Mouse (Mus musculus) hindbrain, embryonic 12.5 days (tissue): ENCODE data around the gene Ensa. TPM values are rescaled to one million over a fixed set of nuclear protein-coding genes. Genes with fewer than 3 reads are reported as not detected.
"Not testable (repeated sequence)": the region's sequence is repeated elsewhere in the genome, so short reads cannot be mapped to it uniquely, and the experiment has no call there.

ENCODE experiments used
- ATAC-seq: fragments of 200-750 bp; cut with Nextera tagmentation; 2 replicates; pipeline ENCODE4 v1.8.0; 2017; ENCODE audit warnings: moderate TSS enrichment; ENCODE audit not compliant: low FRiP score
- H3K27ac ChIP-seq: fragments of 300-500 bp; sonication (generic); 2 replicates; pipeline ENCODE4 v1.5.1; 2016; ENCODE audit warnings: mild to moderate bottlenecking
- H3K27me3 ChIP-seq: fragments of 300-500 bp; sonication (generic); 2 replicates; pipeline ENCODE4 v1.6.1; 2016; ENCODE audit warnings: mild to moderate bottlenecking
- H3K36me3 ChIP-seq: fragments of 300-500 bp; sonication (generic); 2 replicates; pipeline ENCODE4 v1.6.1; 2016; ENCODE audit warnings: mild to moderate bottlenecking
- H3K4me1 ChIP-seq: fragments of 300-500 bp; sonication (generic); 2 replicates; pipeline ENCODE4 v1.6.1; 2016
- H3K4me2 ChIP-seq: fragments of 300-500 bp; sonication (generic); replicated peaks from 2 replicates; pipeline ENCODE4 v1.6.1; 2016; ENCODE audit warnings: mild to moderate bottlenecking
- H3K4me3 ChIP-seq: fragments of 300-500 bp; sonication (generic); 2 replicates; pipeline ENCODE4 v1.5.1; 2016; ENCODE audit warnings: mild to moderate bottlenecking
- H3K9ac ChIP-seq: fragments of 300-500 bp; sonication (generic); 2 replicates; pipeline ENCODE4 v1.6.1; 2016; ENCODE audit warnings: mild to moderate bottlenecking, moderate library complexity
- H3K9me3 ChIP-seq: fragments of 300-500 bp; sonication (generic); replicated peaks from 2 replicates; pipeline ENCODE4 v1.6.1; 2016; ENCODE audit warnings: mild to moderate bottlenecking
- WGBS: fragments of 180-500 bp; shearing (Covaris S2); methylation state at CpG from one replicate; pipeline ENCODE4 v1.1.7; 2016; 5-methylcytosine and 5-hydroxymethylcytosine counted together
- polyA plus RNA-seq: library from polyadenylated mRNA; unstranded; fragments of >200 nt; fragmentation: Nextera tagmentation; extraction: Ambion mirVana; gene quantifications from 2 replicates; pipeline ENCODE4 v1.2.1, GENCODE M21; 2016

Ensa gene
- polyA plus RNA-seq, 1 experiment from 2014 or later: 97.5 TPM

DNA sequence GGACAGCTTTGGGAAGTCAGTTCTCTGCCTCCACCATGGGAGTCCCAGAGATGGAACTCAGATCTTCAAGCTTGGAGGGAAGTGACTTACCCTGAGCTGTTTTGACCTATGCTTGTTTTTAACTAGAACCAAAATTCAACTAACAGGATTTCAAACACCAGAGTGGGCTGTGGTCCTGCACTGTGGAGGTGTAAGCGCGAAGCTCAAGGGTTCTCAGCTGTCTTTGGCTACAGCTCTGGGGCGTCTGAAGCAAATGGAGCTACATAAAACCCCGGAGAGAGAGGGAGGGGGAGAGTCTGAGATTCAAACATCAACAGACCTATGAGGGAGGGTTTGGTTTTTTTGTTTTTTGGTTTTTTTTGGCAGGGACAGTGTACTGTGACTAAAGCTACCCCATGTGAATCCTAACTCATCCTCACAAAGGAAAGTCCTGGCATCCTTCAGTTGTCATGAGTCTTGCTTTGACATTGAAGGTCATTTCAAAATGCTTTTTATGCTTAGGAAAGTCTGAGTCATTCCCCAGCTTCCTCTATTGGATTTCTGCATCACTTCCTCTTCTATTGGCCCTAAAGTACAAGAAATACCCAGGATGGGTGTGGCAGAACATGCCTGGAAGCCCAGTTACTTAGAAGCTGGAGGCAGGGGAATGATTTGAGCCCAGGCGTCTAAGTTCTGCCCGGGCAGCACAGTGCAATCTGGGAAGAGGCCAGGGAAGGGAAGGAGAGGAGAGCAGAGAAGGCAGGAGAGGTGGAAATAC, 25.7 kb downstream of the Ensa start:
- Histone ChIP-seq H3K9me3 (no peaks in the 10 kb centered on the region), H3K4me3 (no peak overlapping the region), H3K36me3 (no peaks in the 10 kb centered on the region), H3K4me1 (peaks cover 5% of the 10 kb centered on the region; the same call in 1 of the 2 replicates), H3K27me3 (no peaks in the 10 kb centered on the region), H3K4me2 (no peak overlapping the region), H3K9ac (no peak overlapping the region), H3K27ac (no peak overlapping the region)
- ATAC-seq: no peak
- 78% methylated on average over 6 of the region's 6 CpGs for WGBS

DNA sequence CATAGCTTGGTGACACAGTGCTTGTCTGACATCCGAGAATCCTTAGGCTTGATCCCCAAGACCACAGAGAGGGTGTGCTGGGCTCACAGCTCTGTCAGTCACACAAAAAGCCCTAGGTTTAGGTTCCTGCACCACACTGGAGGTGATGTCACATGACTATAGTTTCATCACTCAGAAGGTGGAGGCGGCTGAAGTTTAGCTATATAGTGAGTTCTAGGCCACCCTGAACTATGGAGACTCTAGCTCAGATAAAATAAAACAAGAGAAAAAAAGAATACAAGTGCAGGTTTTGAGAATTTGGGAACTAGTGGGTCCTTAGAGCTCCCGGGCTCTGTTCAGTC, 26.2 kb downstream of the Ensa start:
- Histone ChIP-seq H3K27ac (no peak overlapping the region), H3K9ac (no peak overlapping the region), H3K9me3 (no peaks in the 10 kb centered on the region), H3K4me2 (no peak overlapping the region), H3K4me3 (no peak overlapping the region), H3K4me1 (peaks cover 5% of the 10 kb centered on the region; the same call in 1 of the 2 replicates), H3K36me3 (no peaks in the 10 kb centered on the region), H3K27me3 (no peaks in the 10 kb centered on the region)
- WGBS: 92% methylated on average over 3 of the region's 3 CpGs
- ATAC-seq: no peak

DNA sequence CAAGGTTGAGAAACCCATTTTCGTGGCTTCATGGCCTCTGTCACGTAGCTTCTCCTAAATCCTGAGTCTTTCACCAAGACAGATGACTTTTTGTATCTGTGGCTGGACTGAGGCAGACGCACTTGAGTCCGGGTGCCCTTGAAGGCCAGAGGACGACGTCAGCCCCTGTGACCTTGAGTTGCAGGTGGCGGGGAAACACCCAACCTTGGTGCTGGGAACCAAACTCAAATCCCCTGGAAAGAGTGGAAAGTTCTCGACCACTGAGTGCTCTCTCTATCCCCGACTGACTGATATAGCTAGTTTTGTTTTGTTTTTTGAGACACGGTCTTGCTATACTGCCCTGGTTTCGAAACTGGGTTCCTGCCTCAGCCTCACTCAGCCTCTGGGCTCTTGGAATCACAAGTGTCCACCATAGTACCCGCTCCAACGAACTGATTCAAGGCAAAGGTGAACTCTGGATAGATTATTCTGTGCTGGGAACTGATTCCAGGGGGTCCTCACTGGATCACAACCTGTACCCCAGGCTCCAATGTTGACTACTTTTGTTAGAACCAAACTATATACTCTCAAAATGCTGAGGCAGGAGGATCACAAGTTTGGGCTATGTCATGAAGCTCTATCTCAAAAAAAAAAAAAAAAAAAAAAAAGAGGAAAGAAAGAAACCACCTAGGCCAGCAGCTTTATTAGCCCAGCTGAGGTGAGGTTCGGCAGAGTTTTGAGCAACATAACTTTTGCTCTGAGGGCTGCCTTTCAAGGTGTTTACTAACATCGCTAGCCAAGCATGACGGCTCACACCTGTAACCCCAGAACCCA, 26.8 kb downstream of the Ensa start:
- H3K4me3 ChIP-seq: no peak overlapping the region
- H3K9ac ChIP-seq: no peak overlapping the region
- H3K27me3 ChIP-seq: no peaks in the 10 kb centered on the region
- peaks cover 5% of the 10 kb centered on the region; the same call in 1 of the 2 replicates for H3K4me1 ChIP-seq
- no peak overlapping the region for H3K4me2 ChIP-seq
- no peak for ATAC-seq
- no peaks in the 10 kb centered on the region for H3K9me3 ChIP-seq
- H3K36me3 ChIP-seq: no peaks in the 10 kb centered on the region
- no peak overlapping the region for H3K27ac ChIP-seq
- 91% methylated on average over 16 of the region's 16 CpGs for WGBS

DNA sequence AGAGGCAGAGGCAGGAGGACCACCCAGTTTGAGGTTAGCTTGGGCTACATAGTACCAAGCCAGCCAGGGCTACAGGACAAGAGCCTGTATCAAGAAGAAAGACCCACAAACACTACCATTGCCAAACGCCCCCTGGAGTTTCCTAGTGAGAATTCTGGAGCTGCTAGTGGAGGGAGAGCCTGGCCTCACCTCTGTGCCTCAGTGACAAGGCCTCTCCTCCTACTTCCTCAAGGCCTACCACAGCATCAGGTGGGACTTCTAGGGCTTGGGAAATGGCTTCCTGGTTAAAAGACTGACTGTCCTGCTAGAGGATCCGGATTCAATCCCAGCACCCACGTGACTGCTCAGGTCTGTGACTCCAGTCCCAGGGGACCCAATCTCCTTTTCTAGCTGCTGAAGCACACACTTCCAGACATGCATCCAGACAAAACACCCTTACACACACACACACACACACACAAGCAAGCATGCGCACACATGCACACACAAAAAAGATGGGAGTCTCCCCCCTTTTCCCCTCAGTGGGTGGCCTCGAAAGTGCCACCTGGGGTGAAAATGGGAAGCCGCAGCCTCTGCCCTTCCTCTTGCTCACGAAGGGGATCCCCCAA, 27.5 kb downstream of the Ensa start:
- Histone ChIP-seq H3K27me3 (no peaks in the 10 kb centered on the region), H3K36me3 (no peaks in the 10 kb centered on the region), H3K4me1 (peaks cover 5% of the 10 kb centered on the region; the same call in 1 of the 2 replicates), H3K9ac (no peak overlapping the region), H3K4me2 (no peak overlapping the region), H3K27ac (no peak overlapping the region), H3K9me3 (no peaks in the 10 kb centered on the region), H3K4me3 (no peak overlapping the region)
- ATAC-seq: no peak
- WGBS: 56% methylated on average over 7 of the region's 7 CpGs

DNA sequence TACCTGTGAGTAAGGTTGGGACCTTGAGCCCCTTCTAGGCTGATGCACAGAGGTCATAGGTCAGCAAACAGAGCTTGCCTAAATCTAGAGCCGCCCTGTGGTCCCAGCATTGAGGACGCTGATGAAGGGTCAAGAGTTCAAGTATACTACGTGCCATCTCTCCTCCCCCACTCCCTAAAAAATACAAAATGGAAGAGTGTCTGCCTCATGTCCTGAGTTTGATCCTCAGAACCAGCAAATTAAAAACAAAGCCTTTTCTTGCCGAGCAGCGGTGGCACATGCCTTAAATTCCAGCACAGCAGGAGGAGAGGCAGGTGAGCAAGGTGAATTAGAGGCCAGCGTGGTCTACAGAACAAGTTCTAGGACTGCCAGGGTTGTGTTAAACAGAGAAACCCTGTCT, 28.1 kb downstream of the Ensa start:
- Histone ChIP-seq H3K9me3 (no peaks in the 10 kb centered on the region), H3K4me2 (no peak overlapping the region), H3K4me3 (no peak overlapping the region), H3K27ac (no peak overlapping the region), H3K9ac (no peak overlapping the region), H3K36me3 (no peaks in the 10 kb centered on the region), H3K4me1 (peaks cover 8% of the 10 kb centered on the region), H3K27me3 (no peaks in the 10 kb centered on the region)
- no peak for ATAC-seq
- WGBS: 14% methylated on average over 6 of the region's 6 CpGs

DNA sequence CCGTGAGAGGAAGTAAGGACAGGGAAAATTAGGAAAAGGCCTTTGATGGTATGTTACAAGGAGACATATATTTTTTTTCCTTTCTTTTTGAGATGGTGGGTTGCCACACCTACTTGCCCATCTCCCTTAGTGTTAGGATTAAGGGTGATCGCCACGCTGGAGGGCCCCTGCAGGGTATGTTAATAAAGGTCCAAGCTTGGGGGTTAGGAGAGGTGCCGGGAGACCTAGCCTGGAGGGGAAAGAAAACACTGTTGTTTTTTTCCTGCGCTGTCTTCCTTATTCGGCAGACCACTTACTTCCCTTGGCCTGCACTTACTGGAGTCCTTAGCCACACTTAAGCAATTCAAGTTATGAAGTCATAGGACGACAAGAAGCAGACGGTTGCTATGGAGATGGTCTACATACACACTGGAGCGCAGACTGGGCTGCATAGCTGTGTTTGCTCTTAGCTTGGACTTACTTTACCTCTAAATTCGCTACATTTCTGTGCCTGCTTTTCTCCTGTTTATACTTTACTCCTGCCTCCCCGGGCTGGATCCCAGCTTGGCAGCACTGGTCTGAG, 28.8 kb downstream of the Ensa start:
- Histone ChIP-seq H3K27ac (0 out of 2 replicates have a peak overlapping the region, but pooled peaks have one; percentile 18), H3K27me3 (no peaks in the 10 kb centered on the region), H3K9ac (no peak overlapping the region), H3K4me2 (no peak overlapping the region), H3K4me1 (peaks cover 9% of the 10 kb centered on the region), H3K36me3 (no peaks in the 10 kb centered on the region), H3K4me3 (no peak overlapping the region), H3K9me3 (no peaks in the 10 kb centered on the region)
- 27% methylated on average over 11 of the region's 11 CpGs for WGBS
- ATAC-seq: no peak

DNA sequence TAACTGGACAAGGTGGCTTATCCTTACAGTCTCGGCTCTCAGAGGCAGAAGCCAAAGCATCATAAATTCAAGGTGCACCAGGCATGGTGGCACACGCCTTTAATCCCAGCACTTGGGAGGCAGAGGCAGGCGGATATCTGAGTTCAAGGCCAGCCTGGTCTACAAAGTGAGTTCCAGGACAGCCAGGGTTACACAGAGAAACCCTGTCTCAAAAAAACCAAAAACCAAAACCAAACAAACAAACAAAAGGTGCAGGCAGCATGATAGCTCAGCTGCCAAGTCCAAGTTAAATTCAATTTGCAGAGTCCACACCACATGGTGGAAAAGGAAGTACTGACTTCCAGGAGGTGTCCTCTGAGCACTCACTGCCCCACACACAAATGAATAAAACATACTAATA, 29.6 kb downstream of the Ensa start:
- H3K9ac ChIP-seq, ATAC-seq, H3K4me3 ChIP-seq, H3K4me2 ChIP-seq, H3K27me3 ChIP-seq, H3K9me3 ChIP-seq, H3K36me3 ChIP-seq, H3K27ac ChIP-seq, H3K4me1 ChIP-seq: not testable (repeated sequence)
- WGBS: 83% methylated on average over 3 of the region's 3 CpGs

DNA sequence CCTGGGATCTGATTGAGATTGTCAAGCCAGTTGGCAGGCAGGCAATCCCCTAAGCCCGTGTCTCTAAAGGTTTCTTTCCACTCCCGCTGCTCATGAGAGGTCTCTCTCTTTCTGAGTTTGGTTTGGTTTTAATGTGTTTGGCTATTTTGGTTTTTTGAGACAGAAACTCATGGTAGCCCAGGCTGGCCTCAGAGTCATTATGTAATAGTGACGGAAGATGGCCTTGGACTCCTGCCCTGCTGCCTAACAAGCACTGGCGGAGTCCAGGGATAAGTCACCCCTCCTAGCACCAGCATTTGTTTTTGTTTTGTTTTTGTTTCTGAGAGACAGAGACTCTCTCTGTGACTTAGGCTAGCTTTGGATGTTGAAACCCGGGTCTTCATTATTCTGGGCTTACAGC, 30.6 kb downstream of the Ensa start:
- no peak for ATAC-seq
- no peak overlapping the region for H3K9ac ChIP-seq
- H3K9me3 ChIP-seq: no peaks in the 10 kb centered on the region
- H3K4me1 ChIP-seq: peaks cover 12% of the 10 kb centered on the region
- WGBS: 89% methylated on average over 5 of the region's 5 CpGs
- no peak overlapping the region for H3K27ac ChIP-seq
- no peak overlapping the region for H3K4me3 ChIP-seq
- no peaks in the 10 kb centered on the region for H3K36me3 ChIP-seq
- no peak overlapping the region for H3K4me2 ChIP-seq
- H3K27me3 ChIP-seq: no peaks in the 10 kb centered on the region

DNA sequence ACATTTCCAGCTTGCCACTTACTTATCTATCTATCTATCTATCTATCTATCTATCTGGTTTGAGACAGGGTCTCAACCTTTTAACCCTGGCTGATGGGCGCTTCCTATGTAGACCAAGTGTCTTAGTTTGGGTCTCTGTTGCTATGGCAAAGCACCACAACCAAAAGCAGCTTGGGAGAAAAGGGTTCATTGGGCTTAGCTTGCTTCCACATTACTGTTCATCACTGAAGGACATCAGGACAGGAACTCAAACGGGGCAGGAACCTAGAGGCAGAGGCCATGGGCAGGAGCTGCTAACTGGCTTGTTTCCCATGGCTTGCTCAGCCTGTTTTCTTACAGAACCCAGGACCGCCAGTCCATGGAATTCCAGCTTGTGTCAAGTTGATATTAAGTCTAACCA, 32.3 kb downstream of the Ensa start:
- no peak for ATAC-seq
- Histone ChIP-seq H3K27me3 (no peaks in the 10 kb centered on the region), H3K9me3 (no peaks in the 10 kb centered on the region), H3K4me2 (no peak overlapping the region), H3K27ac (no peak overlapping the region), H3K4me1 (peaks cover 26% of the 10 kb centered on the region), H3K9ac (no peak overlapping the region), H3K36me3 (peaks cover 10% of the 10 kb centered on the region; the same call in 1 of the 2 replicates), H3K4me3 (no peak overlapping the region)
- 86% methylated on average over 3 of the region's 3 CpGs for WGBS

DNA sequence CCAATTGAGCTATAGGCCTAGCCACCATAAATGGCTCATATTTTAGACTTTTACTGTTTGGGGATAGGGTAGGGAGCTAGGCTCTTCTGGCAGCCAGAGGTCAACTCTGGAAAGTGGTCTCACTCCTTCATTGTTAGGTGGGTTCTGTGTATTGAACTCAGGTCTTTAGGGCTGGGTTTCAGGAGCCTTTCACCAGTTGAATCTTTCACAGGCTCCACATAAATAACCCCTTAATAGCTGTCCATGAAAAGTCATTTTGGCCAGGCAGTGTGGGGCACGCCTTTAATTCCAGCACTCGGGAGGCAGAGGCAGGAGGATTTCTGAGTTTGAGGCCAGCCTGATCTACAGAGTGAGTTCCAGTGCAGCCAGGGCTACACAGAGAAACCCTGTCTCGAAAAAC, 32.9 kb downstream of the Ensa start:
- Histone ChIP-seq H3K4me1 (peaks cover 32% of the 10 kb centered on the region), H3K4me3 (peak overlapping the region; percentile 99), H3K27ac (no peak overlapping the region), H3K27me3 (no peaks in the 10 kb centered on the region), H3K9ac (peak overlapping the region; percentile 99; the same call in 1 of the 2 replicates), H3K36me3 (peaks cover 16% of the 10 kb centered on the region), H3K4me2 (peak overlapping the region; percentile 83), H3K9me3 (no peaks in the 10 kb centered on the region)
- WGBS: 92% methylated on average over 3 of the region's 3 CpGs
- ATAC-seq: no peak

DNA sequence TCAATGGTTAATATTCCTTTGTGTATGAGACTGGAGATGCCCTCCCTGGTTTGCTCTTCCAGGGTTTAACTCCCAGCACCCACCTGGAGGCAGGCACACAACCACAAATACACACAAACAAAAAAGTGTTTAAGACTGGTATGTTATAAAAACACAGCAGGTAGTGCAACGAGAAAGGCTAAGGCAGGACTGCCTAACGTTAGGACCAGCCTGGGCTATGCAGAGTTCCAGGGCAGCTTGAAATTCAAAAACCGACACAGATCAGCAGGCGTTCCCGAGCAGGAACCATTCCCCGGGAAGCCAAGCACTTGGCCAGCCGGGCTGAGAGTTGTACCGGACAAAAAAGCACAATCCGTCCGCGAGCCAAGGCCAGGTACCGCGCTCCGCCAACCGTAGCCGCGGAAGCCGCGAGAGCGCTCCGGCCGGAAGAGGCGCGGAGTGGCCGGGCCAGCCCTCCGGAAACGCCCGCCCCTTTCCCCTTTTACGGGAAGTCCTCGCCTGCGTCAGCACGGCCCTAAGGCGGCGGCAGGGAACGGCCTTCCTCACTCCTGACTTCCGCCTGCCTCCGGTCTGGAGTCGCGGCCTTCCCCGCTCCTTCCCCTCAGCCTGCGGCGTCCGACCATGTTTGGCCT, 33.6 kb downstream of the Ensa start, which contains the start of gene Mcl1:
Mcl1 (plus strand) TSS at position 553 of the 632 bp plus-strand sequence.
- under 1% methylated on average over 43 of the region's 43 CpGs for WGBS
- Histone ChIP-seq H3K4me3 (peak within 1 kb of the TSS; percentile 99), H3K4me1 (peaks cover 37% of the 10 kb centered on the region), H3K4me2 (peak within 1 kb of the TSS; percentile 83), H3K36me3 (peaks cover 18% of the 10 kb centered on the region), H3K9me3 (no peaks in the 10 kb centered on the region), H3K27ac (peak within 1 kb of the TSS; percentile 99), H3K9ac (peak within 1 kb of the TSS; percentile 99), H3K27me3 (no peaks in the 10 kb centered on the region)
- ATAC-seq: peak; percentile 97
